Mouse (Mus musculus): ENCODE data around the gene Rbm48. TPM values are rescaled to one million over a fixed set of nuclear protein-coding genes. Genes with fewer than 3 reads are reported as not detected.

Rbm48 gene
- 8.7 and 9.9 TPM in 2 replicates for polyA plus RNA-seq (2012; rRNA removed)

GRCm38 (mm10) chr5:3596399-3596766 is at the start of gene Rbm48:
Rbm48 (minus strand) TSS chr5:3596585.

GRCm38 (mm10) chr5:3595693-3596398 is 539 bp downstream of the Rbm48 start, which contains the start of gene Pex1:
Pex1 (plus strand) TSS chr5:3596066.

GRCm38 (mm10) chr5:3571266-3571665 is 25.1 kb downstream of the Rbm48 start, which contains the start of gene 1700109H08Rik:
1700109H08Rik (plus strand) TSS chr5:3571566.

GRCm38 (mm10) chr5:3543629-3544479 is 52.5 kb downstream of the Rbm48 start, which contains the start of gene Fam133b:
Fam133b (plus strand) TSS chr5:3543833.

Other genes starting within 250 kb of the Rbm48 start
- 4.2 and 4.4 TPM in 2 replicates for gene Fam133b, start 52.8 kb downstream of the Rbm48 start, polyA plus RNA-seq (2012; rRNA removed)
- gene 1700109H08Rik, start 25.0 kb downstream of the Rbm48 start, polyA plus RNA-seq (2012; rRNA removed): 1.7 and 2.1 TPM in 2 replicates
- 6.2 and 8.6 TPM in 2 replicates for gene Pex1, start 519 bp downstream of the Rbm48 start, polyA plus RNA-seq (2012; rRNA removed)
- gene Tmbim7, start 54.6 kb upstream of the Rbm48 start, polyA plus RNA-seq (2012; rRNA removed): not detected in 2 replicates
- gene Gatad1, start 60.6 kb upstream of the Rbm48 start, polyA plus RNA-seq (2012; rRNA removed): 45.3 and 63.1 TPM in 2 replicates
- gene Ankib1, start 206.3 kb upstream of the Rbm48 start, polyA plus RNA-seq (2012; rRNA removed): 7.9 and 9.2 TPM in 2 replicates
- gene Krit1, start 206.6 kb upstream of the Rbm48 start, polyA plus RNA-seq (2012; rRNA removed): 4.8 and 5.5 TPM in 2 replicates
- 0.05 TPM in 1 of 2 replicates, not detected in the other for gene Lrrd1, start 248.6 kb upstream of the Rbm48 start, polyA plus RNA-seq (2012; rRNA removed)